Mouse (Mus musculus) liver, embryonic 14.5 days (tissue): ENCODE results near the gene Gm47429. TPM values are rescaled to one million over a fixed set of nuclear protein-coding genes. Genes with fewer than 3 reads are reported as not detected.
"Not testable (repeated sequence)": the region's sequence is repeated elsewhere in the genome, so short reads cannot be mapped to it uniquely, and the experiment has no call there.

Source experiments
- ATAC-seq: fragments of 200-750 bp; cut with Nextera tagmentation; 2 replicates; pipeline ENCODE4 v1.8.0; 2017; ENCODE audit warnings: moderate number of reproducible peaks, mild to moderate bottlenecking, moderate library complexity; ENCODE audit not compliant: insufficient read depth
- DNase-seq, 3 experiments: peaks; one replicate each; pipeline ENCODE4 v3.0.0-alpha.2; 2012 to 2013; ENCODE audit warnings: low read depth in 3 of 3, low spot score in 3 of 3
- H3K27ac ChIP-seq: fragments of 300-500 bp; sonication (generic); 2 replicates; pipeline ENCODE4 v1.5.1; 2014; ENCODE audit warnings: moderate library complexity, mild to moderate bottlenecking, control low read depth, inconsistent platforms
- H3K27me3 ChIP-seq: fragments of 300-500 bp; sonication (generic); 2 replicates; pipeline ENCODE4 v1.6.1; 2014; ENCODE audit warnings: mild to moderate bottlenecking, low read length, moderate library complexity; ENCODE audit not compliant: control insufficient read depth, insufficient read depth
- H3K36me3 ChIP-seq: fragments of 300-500 bp; sonication (generic); replicated peaks from 2 replicates; pipeline ENCODE4 v1.6.1; 2014; ENCODE audit warnings: low read depth; ENCODE audit not compliant: control insufficient read depth, insufficient read depth
- H3K4me1 ChIP-seq, 2 experiments: fragments of 200-500 bp in 1 of 2; fragments of 300-500 bp in 1 of 2; sonication (generic) in 1 of 2; replicated peaks; 2 replicates each; pipeline ENCODE4 v1.6.1; 2012 to 2014; ENCODE audit warnings: antibody characterized with exemption in 1 of 2, inconsistent platforms in 1 of 2, low read length in 1 of 2; ENCODE audit not compliant: control insufficient read depth in 2 of 2, insufficient read depth in 2 of 2
- H3K4me2 ChIP-seq: fragments of 300-500 bp; sonication (generic); 2 replicates; pipeline ENCODE4 v1.6.1; 2014; ENCODE audit warnings: low read depth, mild to moderate bottlenecking, control low read depth, moderate library complexity
- H3K4me3 ChIP-seq, 2 experiments: fragments of 200-500 bp in 1 of 2; fragments of 300-500 bp in 1 of 2; sonication (generic) in 1 of 2; 2 replicates each; pipeline ENCODE4 v1.5.1; 2012 to 2014; ENCODE audit warnings: low read depth in 2 of 2, low read length in 2 of 2, mild to moderate bottlenecking in 2 of 2, control low read depth in 1 of 2, inconsistent platforms in 1 of 2, moderate library complexity in 1 of 2; ENCODE audit not compliant: insufficient read depth in 1 of 2
- H3K9ac ChIP-seq: fragments of 300-500 bp; sonication (generic); replicated peaks from 2 replicates; pipeline ENCODE4 v1.6.1; 2014; ENCODE audit warnings: mild to moderate bottlenecking, control low read depth, moderate library complexity
- H3K9me3 ChIP-seq: fragments of 300-500 bp; sonication (generic); 2 replicates; pipeline ENCODE4 v1.6.1; 2016; ENCODE audit warnings: low read length, mixed read lengths; ENCODE audit not compliant: control insufficient read depth
- CTCF ChIP-seq: IDR thresholded peaks from 2 replicates; pipeline ENCODE4 v1.5.1; 2016; ENCODE audit warnings: antibody characterized with exemption, low read depth, control low read depth
- EP300 ChIP-seq: IDR thresholded peaks from 2 replicates; pipeline ENCODE4 v1.6.1; 2016; ENCODE audit warnings: antibody characterized with exemption, low read depth
- WGBS: fragments of 180-500 bp; shearing (Covaris S2); extraction: QIAGEN DNeasy Blood & Tissue Kit; methylation state at CpG from one replicate; pipeline ENCODE4 v1.1.7; 2014; ENCODE audit not compliant: insufficient replicate concordance; 5-methylcytosine and 5-hydroxymethylcytosine counted together
- polyA plus RNA-seq, 2 experiments: library from polyadenylated mRNA; depleted of rRNA in 1 of 2; stranded (reverse) in 1 of 2; unstranded in 1 of 2; fragments of >200 nt; fragmentation: Nextera tagmentation in 1 of 2; extraction: Ambion mirVana in 1 of 2; gene quantifications; 2 replicates each; pipeline versions ENCODE4 v1.2.1 to v1.2.3; 2012 to 2014

Gm47429 gene
- not detected in 2 replicates for polyA plus RNA-seq (2012; rRNA removed)
- not detected in 2 replicates for polyA plus RNA-seq (2014; fragmentation: Nextera tagmentation; extraction: Ambion mirVana)

DNA sequence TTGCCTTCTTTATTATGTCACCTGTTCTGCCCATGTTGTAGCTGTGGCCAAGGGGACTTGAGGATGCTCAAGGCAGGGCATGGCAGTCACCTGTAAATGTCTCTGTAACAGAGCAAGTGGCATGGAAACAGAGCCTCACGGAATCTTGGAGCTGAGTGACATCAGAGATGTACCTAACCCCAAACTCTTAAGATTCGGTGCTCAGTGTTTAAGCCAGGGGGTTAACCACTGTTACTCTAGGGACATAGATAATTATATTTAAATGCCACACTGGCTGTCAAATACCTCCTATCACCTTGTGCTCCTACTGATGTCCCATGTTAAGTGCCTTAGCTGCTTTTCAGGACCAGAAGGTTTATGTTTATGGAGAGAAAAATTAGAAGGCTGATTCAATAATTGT lies at the start of gene Gm47429:
Gene Gm47429, minus strand, starts transcription at position 101 of the 400 bp plus-strand sequence.
- WGBS = 58% methylated on average over 2 of the region's 2 CpGs
- ATAC-seq = no peak
- no peak within 1 kb of the TSS for H3K27ac ChIP-seq

GRCm38 (mm10) chr13:50488510-50488909 lies 44.8 kb upstream of the Gm47429 start:
- H3K36me3 ChIP-seq, ATAC-seq, H3K27me3 ChIP-seq, H3K9me3 ChIP-seq, H3K27ac ChIP-seq, DNase-seq, H3K4me2 ChIP-seq, H3K4me1 ChIP-seq, H3K4me3 ChIP-seq, H3K9ac ChIP-seq: not testable (repeated sequence)

More for the DNA sequence above, at the start of gene Gm47429:
- no peak within 1 kb of the TSS for H3K4me3 ChIP-seq
- H3K27me3 ChIP-seq = no peaks in the 10 kb centered on the region
- TF ChIP-seq EP300 (no peak), CTCF (no peak)
- H3K4me2 ChIP-seq = no peak within 1 kb of the TSS
- H3K9me3 ChIP-seq = no peaks in the 10 kb centered on the region
- H3K36me3 ChIP-seq = no peaks in the 10 kb centered on the region
- no peak for DNase-seq
- no peak within 1 kb of the TSS for H3K9ac ChIP-seq
- no peaks in the 10 kb centered on the region for H3K4me1 ChIP-seq

DNA sequence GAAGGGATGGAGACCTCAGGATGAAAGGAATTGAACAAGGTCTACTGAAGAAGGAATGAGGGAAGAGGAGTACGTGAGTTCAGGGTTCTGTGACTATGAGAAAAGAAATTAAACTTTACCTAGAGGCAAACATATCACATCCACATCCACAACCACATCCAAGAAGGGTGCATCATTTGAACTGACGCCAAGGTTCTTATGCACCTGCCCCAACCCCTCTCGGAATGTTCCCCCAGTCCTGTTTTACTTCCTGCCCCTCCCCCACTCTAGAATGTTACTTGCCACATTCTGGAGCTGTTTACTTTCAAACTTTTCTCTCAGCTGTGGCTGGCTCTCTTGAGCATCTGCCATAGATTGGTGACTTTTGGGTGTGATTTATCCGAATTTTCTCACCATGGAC lies 23.3 kb upstream of the Gm47429 start, which contains the start of gene Nutm2:
Gene Nutm2, plus strand, starts transcription at position 301 of the 400 bp plus-strand sequence.
- Histone ChIP-seq H3K9me3 (no peaks in the 10 kb centered on the region), H3K27me3 (no peaks in the 10 kb centered on the region), H3K27ac (no peak within 1 kb of the TSS), H3K4me3 (no peak within 1 kb of the TSS), H3K9ac (no peak within 1 kb of the TSS), H3K36me3 (no peaks in the 10 kb centered on the region), H3K4me2 (no peak within 1 kb of the TSS), H3K4me1 (no peaks in the 10 kb centered on the region)
- 46% methylated on average over 4 of the region's 4 CpGs for WGBS
- ATAC-seq (no peak), DNase-seq (no peak)
- TF ChIP-seq EP300 (no peak), CTCF (no peak)

GRCm38 (mm10) chr13:50464621-50465562 lies 21.2 kb upstream of the Gm47429 start:
- H3K9me3 ChIP-seq = no peaks in the 10 kb centered on the region
- H3K4me1 ChIP-seq = no peaks in the 10 kb centered on the region
- 31% methylated on average over 27 of the region's 27 CpGs for WGBS
- no peak overlapping the region for H3K4me3 ChIP-seq
- no peaks in the 10 kb centered on the region for H3K36me3 ChIP-seq
- H3K27ac ChIP-seq = no peak overlapping the region
- TF ChIP-seq EP300 (no peak), CTCF (peak; percentile 13; the same call in 1 of the 2 replicates)
- DNase-seq (no peak), ATAC-seq (no peak)
- H3K27me3 ChIP-seq = no peaks in the 10 kb centered on the region
- no peak overlapping the region for H3K9ac ChIP-seq
- H3K4me2 ChIP-seq = no peak overlapping the region

GRCm38 (mm10) chr13:50460433-50460832 lies 16.7 kb upstream of the Gm47429 start:
- not testable (repeated sequence) for H3K9ac ChIP-seq, H3K4me1 ChIP-seq, H3K9me3 ChIP-seq, H3K27me3 ChIP-seq, H3K4me3 ChIP-seq, H3K36me3 ChIP-seq, H3K27ac ChIP-seq, H3K4me2 ChIP-seq, ATAC-seq, DNase-seq
- WGBS = 43% methylated on average over 2 of the region's 2 CpGs
